Mouse (Mus musculus): ENCODE measurements at regions not wholly inside any gene's neighbourhood (a gene's known extent, or its start where the extent isn't known, plus 50 kb on each side); places are given as distances from the start of the nearest gene placed in this dataset.

- 54% methylated on average over 4 of the region's 4 CpGs for WGBS
- no peaks in the 10 kb centered on the region for H3K4me1 ChIP-seq (ENCODE audit: control insufficient read depth, insufficient read depth, low read length)
- TF ChIP-seq CTCF (IDR thresholded peaks at IDR 0.05; ENCODE audit: insufficient read depth, low read length): no peak
- TF ChIP-seq POLR2A (IDR thresholded peaks at IDR 0.05; ENCODE audit: borderline replicate concordance, extremely low read depth, low read depth, low read length): no peak
- no peak overlapping the region for H3K4me3 ChIP-seq (replicated peaks; ENCODE audit: extremely low read depth, low read depth, low read length)
- DNase-seq: no peak
These were observed 118.8 kb upstream of the Mgat5 start for GRCm38 (mm10) chr1:127085988-127086387.

- Histone ChIP-seq H3K4me3 (replicated peaks; ENCODE audit: extremely low read depth, low read depth, low read length) (no peak overlapping the region), H3K4me1 (ENCODE audit: control insufficient read depth, insufficient read depth, low read length) (no peaks in the 10 kb centered on the region)
- 30% methylated on average over 3 of the region's 3 CpGs for WGBS
- DNase-seq: no peak
- no peak for TF ChIP-seq CTCF (IDR thresholded peaks at IDR 0.05; ENCODE audit: insufficient read depth, low read length)
- TF ChIP-seq POLR2A (IDR thresholded peaks at IDR 0.05; ENCODE audit: borderline replicate concordance, extremely low read depth, low read depth, low read length): no peak
These were observed 121.0 kb upstream of the Mgat5 start for GRCm38 (mm10) chr1:127083761-127084308.

GRCm38 (mm10) chr1:127079012-127079411, 125.8 kb upstream of the Mgat5 start:
- Histone ChIP-seq H3K4me3 (replicated peaks; ENCODE audit: extremely low read depth, low read depth, low read length) (no peak overlapping the region), H3K4me1 (ENCODE audit: control insufficient read depth, insufficient read depth, low read length) (no peaks in the 10 kb centered on the region)
- 74% methylated on average over 4 of the region's 4 CpGs for WGBS
- DNase-seq: no peak
- no peak for TF ChIP-seq CTCF (IDR thresholded peaks at IDR 0.05; ENCODE audit: insufficient read depth, low read length)
- no peak for TF ChIP-seq POLR2A (IDR thresholded peaks at IDR 0.05; ENCODE audit: borderline replicate concordance, extremely low read depth, low read depth, low read length)

GRCm38 (mm10) chr1:127062430-127062829, 142.4 kb upstream of the Mgat5 start:
- WGBS: 68% methylated on average over 2 of the region's 2 CpGs
- H3K4me3 ChIP-seq (replicated peaks; ENCODE audit: extremely low read depth, low read depth, low read length): no peak overlapping the region
- DNase-seq: no peak
- no peak for TF ChIP-seq CTCF (IDR thresholded peaks at IDR 0.05; ENCODE audit: insufficient read depth, low read length)
- TF ChIP-seq POLR2A (IDR thresholded peaks at IDR 0.05; ENCODE audit: borderline replicate concordance, extremely low read depth, low read depth, low read length): no peak
- no peaks in the 10 kb centered on the region for H3K4me1 ChIP-seq (ENCODE audit: control insufficient read depth, insufficient read depth, low read length)

- DNase-seq: no peak
- 69% methylated on average over 6 of the region's 6 CpGs for WGBS
- no peak overlapping the region for H3K4me3 ChIP-seq (replicated peaks; ENCODE audit: extremely low read depth, low read depth, low read length)
- TF ChIP-seq CTCF (IDR thresholded peaks at IDR 0.05; ENCODE audit: insufficient read depth, low read length) (no peak), POLR2A (IDR thresholded peaks at IDR 0.05; ENCODE audit: borderline replicate concordance, extremely low read depth, low read depth, low read length) (no peak)
- H3K4me1 ChIP-seq (ENCODE audit: control insufficient read depth, insufficient read depth, low read length): no peaks in the 10 kb centered on the region
These were observed 158.9 kb upstream of the Mgat5 start for GRCm38 (mm10) chr1:127045711-127046420.

GRCm38 (mm10) chr1:127034748-127035147, 170.1 kb upstream of the Mgat5 start:
- no peaks in the 10 kb centered on the region for H3K4me1 ChIP-seq (ENCODE audit: control insufficient read depth, insufficient read depth, low read length)
- no peak for DNase-seq
- TF ChIP-seq POLR2A (IDR thresholded peaks at IDR 0.05; ENCODE audit: borderline replicate concordance, extremely low read depth, low read depth, low read length): no peak
- no peak for TF ChIP-seq CTCF (IDR thresholded peaks at IDR 0.05; ENCODE audit: insufficient read depth, low read length)
- H3K4me3 ChIP-seq (replicated peaks; ENCODE audit: extremely low read depth, low read depth, low read length): no peak overlapping the region
- 83% methylated on average over 2 of the region's 2 CpGs for WGBS

- WGBS: 26% methylated on average over 4 of the region's 4 CpGs
- H3K4me3 ChIP-seq (replicated peaks; ENCODE audit: extremely low read depth, low read depth, low read length): no peak overlapping the region
- no peaks in the 10 kb centered on the region for H3K4me1 ChIP-seq (ENCODE audit: control insufficient read depth, insufficient read depth, low read length)
- DNase-seq: no peak
- no peak for TF ChIP-seq POLR2A (IDR thresholded peaks at IDR 0.05; ENCODE audit: borderline replicate concordance, extremely low read depth, low read depth, low read length)
- TF ChIP-seq CTCF (IDR thresholded peaks at IDR 0.05; ENCODE audit: insufficient read depth, low read length): no peak
These were observed 173.3 kb upstream of the Mgat5 start for GRCm38 (mm10) chr1:127031563-127031962.

- H3K4me1 ChIP-seq (ENCODE audit: control insufficient read depth, insufficient read depth, low read length): no peaks in the 10 kb centered on the region
- H3K4me3 ChIP-seq (replicated peaks; ENCODE audit: extremely low read depth, low read depth, low read length): no peak overlapping the region
- 70% methylated on average over 1 of the region's 1 CpGs for WGBS
- TF ChIP-seq CTCF (IDR thresholded peaks at IDR 0.05; ENCODE audit: insufficient read depth, low read length) (no peak), POLR2A (IDR thresholded peaks at IDR 0.05; ENCODE audit: borderline replicate concordance, extremely low read depth, low read depth, low read length) (no peak)
- no peak for DNase-seq
These were observed 175.8 kb upstream of the Mgat5 start for GRCm38 (mm10) chr1:127028872-127029497.

- Histone ChIP-seq H3K4me3 (replicated peaks; ENCODE audit: extremely low read depth, low read depth, low read length) (no peak overlapping the region), H3K4me1 (ENCODE audit: control insufficient read depth, insufficient read depth, low read length) (no peaks in the 10 kb centered on the region)
- DNase-seq: no peak
- no peak for TF ChIP-seq POLR2A (IDR thresholded peaks at IDR 0.05; ENCODE audit: borderline replicate concordance, extremely low read depth, low read depth, low read length)
- no peak for TF ChIP-seq CTCF (IDR thresholded peaks at IDR 0.05; ENCODE audit: insufficient read depth, low read length)
- 68% methylated on average over 3 of the region's 3 CpGs for WGBS
These were observed 181.7 kb upstream of the Mgat5 start for GRCm38 (mm10) chr1:127023100-127023499.

- WGBS: 71% methylated on average over 2 of the region's 2 CpGs
These were observed 187.1 kb upstream of the Nckap5 start for GRCm38 (mm10) chr1:127017698-127018097.

More at GRCm38 (mm10) chr1:127017698-127018097, 187.1 kb upstream of the Nckap5 start:
- TF ChIP-seq POLR2A (IDR thresholded peaks at IDR 0.05; ENCODE audit: borderline replicate concordance, extremely low read depth, low read depth, low read length) (no peak), CTCF (IDR thresholded peaks at IDR 0.05; ENCODE audit: insufficient read depth, low read length) (peak; percentile 15; the same call in 1 of the 2 replicates)
- DNase-seq: no peak
- Histone ChIP-seq H3K4me3 (replicated peaks; ENCODE audit: extremely low read depth, low read depth, low read length) (no peak overlapping the region), H3K4me1 (ENCODE audit: control insufficient read depth, insufficient read depth, low read length) (no peaks in the 10 kb centered on the region)
